Mouse (Mus musculus) ES-Bruce4 (cell line): Measurements from ENCODE around the gene Mrpl54. TPM values are rescaled to one million over a fixed set of nuclear protein-coding genes. Genes with fewer than 3 reads are reported as not detected.

Experiments
- H3K27ac ChIP-seq: 2 replicates; pipeline ENCODE4 v1.5.1; 2012; ENCODE audit warnings: low read length, inconsistent platforms; ENCODE audit not compliant: insufficient read depth
- H3K27me3 ChIP-seq: 2 replicates; pipeline ENCODE4 v1.6.1; 2012; ENCODE audit warnings: mild to moderate bottlenecking, low read length, inconsistent platforms; ENCODE audit not compliant: control insufficient read depth, poor library complexity, insufficient read depth, severe bottlenecking
- H3K36me3 ChIP-seq: 2 replicates; pipeline ENCODE4 v1.6.1; 2012; ENCODE audit warnings: inconsistent platforms, mild to moderate bottlenecking, low read length, moderate library complexity; ENCODE audit not compliant: control insufficient read depth, poor library complexity, insufficient read depth, severe bottlenecking
- H3K4me1 ChIP-seq: one replicate; pipeline ENCODE4 v1.8.1; 2011; ENCODE audit warnings: low read length; ENCODE audit not compliant: control insufficient read depth, insufficient read depth
- H3K4me3 ChIP-seq: 2 replicates; pipeline ENCODE4 v1.5.1; 2011; ENCODE audit warnings: low read depth, mild to moderate bottlenecking, low read length
- H3K9ac ChIP-seq: 2 replicates; pipeline ENCODE4 v1.6.1; 2012; ENCODE audit warnings: low read depth, mild to moderate bottlenecking, inconsistent platforms; ENCODE audit not compliant: poor library complexity, severe bottlenecking
- H3K9me3 ChIP-seq: replicated peaks from 2 replicates; pipeline ENCODE4 v1.6.1; 2012; ENCODE audit warnings: mild to moderate bottlenecking, low read length, inconsistent platforms; ENCODE audit not compliant: control insufficient read depth, poor library complexity, insufficient read depth, severe bottlenecking
- CTCF ChIP-seq: IDR thresholded peaks from one replicate; pipeline ENCODE4 v1.8.1; 2011; ENCODE audit warnings: low read depth, low read length
- EP300 ChIP-seq: IDR thresholded peaks from 2 replicates; pipeline ENCODE4 v1.6.1; 2011; ENCODE audit warnings: low read depth, low read length; ENCODE audit not compliant: insufficient read depth
- POLR2A ChIP-seq: IDR thresholded peaks from one replicate; pipeline ENCODE4 v1.8.1; 2011; ENCODE audit warnings: low read length; ENCODE audit not compliant: insufficient read depth
- polyA plus RNA-seq: library from polyadenylated mRNA; stranded (reverse); fragments of >200 nt; gene quantifications from 2 replicates; pipeline ENCODE4 v1.2.4, GENCODE M21; 2011; ENCODE audit warnings: low read depth; ENCODE audit not compliant: missing spikeins, insufficient read depth, insufficient read length

Mrpl54 gene
- polyA plus RNA-seq, 1 experiment = 52.2 TPM

DNA sequence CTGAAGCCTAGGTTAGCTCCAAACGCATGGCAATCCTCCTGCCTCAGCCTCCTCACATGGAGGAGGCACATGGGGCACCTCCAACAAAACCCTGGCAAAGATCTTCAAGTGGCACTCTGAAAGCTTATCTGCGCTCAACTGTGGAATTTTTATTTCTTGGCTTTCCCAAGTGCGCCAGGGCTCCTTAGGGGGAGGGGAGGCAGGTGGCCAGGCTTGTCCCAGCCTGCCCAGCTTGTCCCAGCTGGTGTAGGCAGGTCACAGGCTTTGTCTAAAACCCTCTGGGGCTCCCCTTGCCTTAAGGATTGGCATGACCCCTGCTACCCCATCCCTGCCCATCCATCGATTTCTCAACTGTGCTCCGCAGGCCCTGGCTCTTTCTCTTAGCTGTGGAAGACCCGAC is 17.5 kb upstream of the Mrpl54 start:
- Histone ChIP-seq H3K27me3 (no peaks in the 10 kb centered on the region), H3K9ac (peak overlapping the region; percentile 58), H3K27ac (peak overlapping the region; percentile 34), H3K36me3 (no peaks in the 10 kb centered on the region), H3K9me3 (no peaks in the 10 kb centered on the region), H3K4me3 (peak overlapping the region; percentile 79), H3K4me1 (peaks cover 9% of the 10 kb centered on the region)
- TF ChIP-seq EP300 = no peak
- TF ChIP-seq CTCF = no peak
- TF ChIP-seq POLR2A = no peak

DNA sequence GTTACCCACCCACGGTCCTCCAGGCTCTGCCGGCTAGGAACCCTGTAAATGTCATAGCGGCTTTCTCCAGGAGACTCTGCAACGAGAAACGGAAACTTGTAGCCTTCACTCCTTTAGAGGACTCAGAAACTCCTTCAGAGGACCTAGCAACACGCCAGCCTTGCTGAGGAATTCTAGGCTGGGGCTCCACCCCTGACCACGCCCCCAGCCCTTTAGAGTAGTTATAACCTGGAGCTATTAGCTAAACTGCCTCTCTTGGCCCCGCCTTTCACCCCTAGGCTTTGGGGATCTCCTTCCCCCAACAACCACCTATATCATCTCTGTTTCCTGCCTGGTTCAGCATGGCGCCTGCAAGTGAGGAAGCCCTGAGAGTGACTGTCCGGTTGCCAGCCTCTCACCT is 12.8 kb upstream of the Mrpl54 start:
- no peak for TF ChIP-seq CTCF
- peak; percentile 44; the same call in 1 of the 2 replicates for TF ChIP-seq EP300
- TF ChIP-seq POLR2A = no peak
- no peaks in the 10 kb centered on the region for H3K9me3 ChIP-seq
- no peak overlapping the region for H3K9ac ChIP-seq
- H3K27me3 ChIP-seq = no peaks in the 10 kb centered on the region
- peaks cover 8% of the 10 kb centered on the region for H3K4me1 ChIP-seq
- H3K36me3 ChIP-seq = no peaks in the 10 kb centered on the region
- peak overlapping the region; percentile 42 for H3K27ac ChIP-seq
- peak overlapping the region; percentile 26 for H3K4me3 ChIP-seq

DNA sequence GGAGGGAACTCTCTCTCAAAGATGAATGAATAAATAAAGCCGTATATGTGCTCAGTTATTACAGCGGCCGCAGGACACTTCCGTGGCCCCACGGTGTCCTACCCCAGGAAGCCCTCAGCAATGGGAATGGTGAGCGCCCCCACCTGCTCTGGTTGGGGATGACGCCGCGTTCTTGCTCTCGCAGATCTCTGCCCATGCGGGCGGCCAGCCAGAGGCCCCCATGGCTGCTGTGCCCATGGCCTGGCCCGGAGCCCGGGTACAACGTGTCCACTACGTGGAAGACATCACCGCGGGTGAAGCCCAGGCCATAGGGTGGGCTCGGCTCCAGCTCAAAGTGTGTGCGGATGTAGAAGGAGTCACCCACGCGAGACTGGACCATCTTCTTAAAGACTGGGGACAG is 10.9 kb upstream of the Mrpl54 start:
- Histone ChIP-seq H3K9me3 (no peaks in the 10 kb centered on the region), H3K36me3 (no peaks in the 10 kb centered on the region), H3K4me3 (peak overlapping the region; percentile 7), H3K9ac (peak overlapping the region; percentile 29; the same call in 1 of the 2 replicates), H3K27ac (no peak overlapping the region), H3K4me1 (peaks cover 4% of the 10 kb centered on the region), H3K27me3 (no peaks in the 10 kb centered on the region)
- no peak for TF ChIP-seq EP300
- TF ChIP-seq CTCF = peak; percentile 49
- no peak for TF ChIP-seq POLR2A

DNA sequence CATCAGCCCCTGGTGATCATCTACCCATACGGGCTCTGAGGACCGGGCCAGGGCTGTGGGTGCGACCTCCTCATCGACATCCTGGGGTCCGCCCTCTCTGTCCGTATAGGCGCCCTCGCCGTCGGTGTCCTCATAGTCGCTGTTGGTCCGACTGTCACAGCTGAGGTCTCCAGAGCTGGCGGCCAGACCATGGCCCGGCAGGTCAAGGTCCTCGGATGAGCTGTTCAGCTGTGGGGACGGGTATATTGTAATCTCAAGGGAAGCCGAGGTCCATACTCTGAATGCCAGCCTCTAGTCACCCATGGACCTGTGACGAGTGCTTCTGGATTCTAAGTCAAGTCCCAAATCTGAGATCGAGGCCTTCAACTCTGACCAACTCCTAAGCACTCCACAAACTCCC is 7.1 kb upstream of the Mrpl54 start:
- H3K36me3 ChIP-seq = 0 out of 2 replicates have a peak, but pooled peaks cover 3% of the 10 kb centered on the region
- no peak overlapping the region for H3K4me3 ChIP-seq

DNA sequence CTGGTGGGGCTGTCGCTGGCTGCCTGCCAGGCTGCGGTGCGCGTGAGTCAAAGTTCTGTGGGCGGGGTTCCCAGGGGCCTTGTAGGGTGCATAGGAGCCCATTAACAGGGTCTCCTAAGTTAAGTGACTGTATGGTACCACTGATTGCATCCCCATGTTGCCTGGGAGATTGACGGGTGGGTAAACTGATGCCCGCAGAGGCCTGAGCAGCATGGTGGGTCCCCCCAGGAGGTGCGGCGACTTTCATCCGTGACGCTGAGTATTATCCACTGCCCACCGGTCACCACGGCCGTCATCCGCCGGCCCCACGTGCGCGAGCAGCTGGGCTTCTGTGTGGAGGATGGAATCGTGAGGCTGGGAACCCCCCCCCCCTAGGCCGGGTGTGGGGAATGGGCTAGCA is 5.6 kb upstream of the Mrpl54 start:
- Histone ChIP-seq H3K4me3 (no peak overlapping the region; the same call in 1 of the 2 replicates), H3K36me3 (0 out of 2 replicates have a peak, but pooled peaks cover 3% of the 10 kb centered on the region), H3K27ac (no peak overlapping the region), H3K4me1 (no peaks in the 10 kb centered on the region), H3K9ac (no peak overlapping the region), H3K27me3 (no peaks in the 10 kb centered on the region), H3K9me3 (no peaks in the 10 kb centered on the region)
- TF ChIP-seq POLR2A = no peak
- no peak for TF ChIP-seq CTCF

More for the DNA sequence above, 7.1 kb upstream of the Mrpl54 start:
- Histone ChIP-seq H3K9me3 (no peaks in the 10 kb centered on the region), H3K27me3 (no peaks in the 10 kb centered on the region), H3K4me1 (peaks cover 2% of the 10 kb centered on the region), H3K9ac (no peak overlapping the region), H3K27ac (no peak overlapping the region)
- TF ChIP-seq EP300 (no peak), CTCF (no peak), POLR2A (no peak)

DNA sequence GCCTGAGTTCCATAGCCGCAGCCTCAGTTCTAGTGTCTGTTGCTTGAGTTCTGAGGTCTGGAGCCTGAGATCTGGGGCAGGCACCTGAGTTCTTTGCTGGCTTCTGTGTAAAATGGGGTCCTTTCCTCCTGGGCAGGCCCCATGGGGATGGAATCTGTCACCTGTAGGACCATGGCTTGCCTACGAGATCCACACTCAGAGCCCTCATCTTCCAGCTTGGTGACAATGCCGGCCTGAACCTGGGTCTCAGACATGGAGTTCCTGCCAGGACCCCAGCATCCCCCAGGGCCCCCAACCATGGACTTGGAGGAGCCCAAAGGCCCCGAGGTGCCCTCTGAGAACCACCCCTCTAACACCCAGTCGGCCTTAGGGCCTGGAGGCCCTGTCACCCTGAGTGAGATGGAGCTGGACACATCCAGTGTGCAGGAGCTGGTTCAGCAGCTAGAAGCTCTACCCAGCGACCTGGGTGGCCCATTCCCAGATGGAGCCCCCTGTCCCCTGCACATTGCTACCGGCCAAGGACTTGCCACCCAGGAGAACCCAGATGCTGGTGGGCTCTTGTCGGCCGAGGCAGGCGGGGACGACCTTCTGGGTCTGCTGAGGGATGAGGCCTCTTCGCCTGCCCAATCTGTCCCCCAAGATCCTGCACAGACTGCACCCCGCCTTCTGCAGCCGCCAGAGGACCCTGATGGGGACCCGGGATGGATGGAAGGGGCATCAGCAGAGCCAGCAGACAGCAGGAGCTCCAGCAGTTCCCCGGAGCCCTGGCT is 2.1 kb upstream of the Mrpl54 start:
- H3K27ac ChIP-seq = no peak overlapping the region
- TF ChIP-seq CTCF = no peak
- no peak for TF ChIP-seq EP300
- TF ChIP-seq POLR2A = no peak
- no peaks in the 10 kb centered on the region for H3K9me3 ChIP-seq
- H3K9ac ChIP-seq = peak overlapping the region; percentile 86
- H3K27me3 ChIP-seq = no peaks in the 10 kb centered on the region
- H3K4me1 ChIP-seq = no peaks in the 10 kb centered on the region
- 0 out of 2 replicates have a peak, but pooled peaks cover 5% of the 10 kb centered on the region for H3K36me3 ChIP-seq
- H3K4me3 ChIP-seq = peak overlapping the region; percentile 98
